Mouse (Mus musculus) cortical plate, adult 2 months (tissue): ENCODE data around the gene Foxn2. TPM values are rescaled to one million over a fixed set of nuclear protein-coding genes. Genes with fewer than 3 reads are reported as not detected.
"Not testable (repeated sequence)": the region's sequence is repeated elsewhere in the genome, so short reads cannot be mapped to it uniquely, and the experiment has no call there.

Experiments used
- H3K27ac ChIP-seq: fragments of 200-500 bp; 2 replicates; pipeline ENCODE4 v1.5.1; 2012; ENCODE audit warnings: low read length, control low read depth, inconsistent platforms; ENCODE audit not compliant: insufficient read depth
- H3K4me1 ChIP-seq: fragments of 200-500 bp; 2 replicates; pipeline ENCODE4 v1.6.1; 2011; ENCODE audit warnings: low read length; ENCODE audit not compliant: control insufficient read depth, insufficient read depth
- H3K4me3 ChIP-seq: fragments of 200-500 bp; 2 replicates; pipeline ENCODE4 v1.5.1; 2011; ENCODE audit warnings: mild to moderate bottlenecking, low read length, control low read depth; ENCODE audit not compliant: insufficient read depth
- CTCF ChIP-seq: fragments of 200-500 bp; IDR thresholded peaks from 2 replicates; pipeline ENCODE4 v1.5.1; 2011; ENCODE audit warnings: mild to moderate bottlenecking, control low read depth, low read length; ENCODE audit not compliant: insufficient read depth; ENCODE audit errors: extremely low read depth
- POLR2A ChIP-seq: fragments of 200-500 bp; IDR thresholded peaks from 2 replicates; pipeline ENCODE4 v1.6.1; 2011; ENCODE audit warnings: mild to moderate bottlenecking, low read length, control low read depth; ENCODE audit not compliant: insufficient read depth; ENCODE audit errors: extremely low read depth
- polyA plus RNA-seq: library from polyadenylated mRNA; depleted of rRNA; stranded (reverse); fragments of >200 nt; gene quantifications from 2 replicates; pipeline ENCODE4 v1.2.3, GENCODE M21; 2012

Foxn2 gene
- polyA plus RNA-seq, 1 experiment, result 8.2 TPM

GRCm38 (mm10) chr17:88441432-88442174 lies 1.1 kb downstream of the Foxn2 start:
- Histone ChIP-seq H3K4me1 (no peaks in the 10 kb centered on the region), H3K27ac (no peak overlapping the region; the same call in 1 of the 2 replicates), H3K4me3 (peak overlapping the region; percentile 58)
- TF ChIP-seq CTCF (no peak), POLR2A (no peak)

DNA sequence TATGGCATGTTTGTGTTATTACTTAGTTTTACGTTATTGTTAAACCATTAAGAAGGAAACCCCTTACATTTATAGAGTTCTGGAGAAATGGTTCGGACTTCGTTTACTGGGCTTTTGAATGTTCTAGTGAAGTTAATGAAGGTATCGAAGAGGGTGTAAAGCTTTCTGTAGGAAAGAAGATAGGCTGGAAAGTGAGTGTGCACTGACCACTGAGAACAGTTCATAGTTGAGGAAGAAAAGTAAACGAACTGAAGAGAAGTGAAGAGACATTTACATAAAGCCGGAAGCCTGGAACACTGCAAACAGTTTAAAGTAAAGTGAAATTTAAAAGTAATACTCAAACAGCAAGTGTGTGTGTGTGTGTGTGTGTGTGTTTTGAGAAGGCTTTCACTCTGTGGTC lies 2.1 kb downstream of the Foxn2 start:
- TF ChIP-seq CTCF (no peak), POLR2A (no peak)
- H3K4me3 ChIP-seq, result no peak overlapping the region; the same call in 1 of the 2 replicates
- no peaks in the 10 kb centered on the region for H3K4me1 ChIP-seq
- H3K27ac ChIP-seq, result no peak overlapping the region

DNA sequence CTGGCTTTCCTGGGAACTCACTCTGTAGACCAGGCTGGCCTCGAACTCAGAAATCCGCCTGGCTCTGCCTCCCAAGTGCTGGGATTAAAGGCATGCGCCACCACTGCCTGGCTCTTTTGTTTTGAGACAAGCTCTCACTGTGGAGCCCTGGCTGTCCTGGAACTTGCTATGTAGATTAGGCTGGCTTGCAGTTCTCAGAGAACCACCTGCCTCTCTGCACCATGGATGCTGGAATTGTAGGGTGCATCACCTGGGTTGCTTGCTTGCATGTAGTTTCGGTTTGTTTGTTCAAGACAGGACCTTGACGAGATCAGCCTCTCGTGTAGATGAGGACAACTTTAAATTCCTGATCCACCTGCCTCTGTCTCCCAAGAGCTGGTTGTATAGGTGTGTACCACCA lies 2.7 kb downstream of the Foxn2 start:
- no peak overlapping the region for H3K4me3 ChIP-seq
- no peaks in the 10 kb centered on the region for H3K4me1 ChIP-seq
- no peak overlapping the region for H3K27ac ChIP-seq
- TF ChIP-seq POLR2A (no peak), CTCF (no peak)

DNA sequence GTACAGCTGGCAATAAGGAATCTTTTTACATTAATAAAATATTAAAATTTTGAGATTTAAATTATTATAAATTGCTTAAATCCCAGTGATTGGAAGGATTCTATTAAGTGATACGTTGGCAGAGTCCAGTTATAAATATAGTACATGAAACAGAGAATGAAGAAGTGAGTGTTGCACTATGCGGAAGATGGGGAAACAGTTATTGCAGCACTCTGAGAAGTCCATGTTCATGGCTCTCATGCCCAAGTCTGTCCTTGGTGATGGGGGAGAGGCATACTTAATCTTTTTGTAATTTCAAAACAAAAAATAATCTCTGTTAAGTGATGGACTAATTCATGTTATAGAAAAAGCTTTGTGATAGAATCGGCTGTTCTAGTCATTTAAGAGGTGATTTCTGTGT lies 17.6 kb downstream of the Foxn2 start:
- Histone ChIP-seq H3K27ac (no peak overlapping the region), H3K4me1 (no peaks in the 10 kb centered on the region), H3K4me3 (no peak overlapping the region)
- TF ChIP-seq POLR2A (no peak), CTCF (no peak)

GRCm38 (mm10) chr17:88459516-88459915 lies 19.0 kb downstream of the Foxn2 start:
- no peak overlapping the region for H3K4me3 ChIP-seq
- no peak overlapping the region for H3K27ac ChIP-seq
- no peaks in the 10 kb centered on the region for H3K4me1 ChIP-seq
- TF ChIP-seq CTCF, result no peak
- no peak for TF ChIP-seq POLR2A

DNA sequence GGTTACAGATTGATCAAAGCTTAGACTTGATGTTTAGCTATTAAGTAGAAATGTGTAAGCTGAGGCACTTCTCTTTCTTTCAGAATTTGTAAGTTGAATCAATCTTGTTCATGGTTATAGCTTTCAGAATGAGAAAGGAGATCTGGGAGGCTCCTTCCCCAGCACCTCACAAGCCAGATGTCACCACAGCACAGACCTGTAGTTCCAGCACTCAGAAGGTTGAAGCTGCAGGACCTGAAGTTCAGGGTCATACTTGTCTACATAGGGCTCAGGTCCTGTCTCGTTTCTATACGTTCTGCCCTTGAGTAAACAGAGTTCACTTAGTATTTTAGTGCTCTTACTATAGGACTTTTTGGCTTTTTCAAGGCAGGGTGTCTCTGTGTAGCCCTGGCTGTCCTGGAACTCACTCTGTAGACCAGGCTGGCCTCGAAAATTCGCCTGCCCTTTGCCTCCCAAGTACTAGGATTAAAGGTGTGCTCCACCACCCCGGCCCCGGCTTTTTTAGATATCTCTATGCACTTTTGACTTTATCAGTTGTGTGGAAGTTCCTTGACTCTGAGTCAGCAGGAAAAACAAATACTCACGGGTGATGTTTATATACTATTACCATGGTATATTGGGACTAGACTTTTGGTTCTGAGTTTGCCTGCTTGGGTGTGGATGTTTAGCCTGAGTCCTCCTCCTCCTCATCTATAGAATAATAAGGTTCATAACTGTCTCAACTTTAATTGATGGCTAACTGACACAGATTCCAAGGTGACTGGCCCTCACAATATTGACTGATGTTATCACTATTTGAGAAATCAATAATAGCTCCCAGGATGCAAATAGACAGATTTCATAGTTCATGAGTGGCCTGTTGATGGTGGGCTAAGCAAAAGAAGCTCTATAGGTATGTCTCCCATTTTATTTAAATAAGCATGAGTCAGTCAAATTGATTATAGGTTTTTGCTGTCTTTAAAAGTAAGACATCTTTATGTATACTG lies 19.7 kb downstream of the Foxn2 start:
- Histone ChIP-seq H3K4me1 (no peaks in the 10 kb centered on the region), H3K27ac (no peak overlapping the region), H3K4me3 (no peak overlapping the region)
- TF ChIP-seq POLR2A (no peak), CTCF (no peak)

DNA sequence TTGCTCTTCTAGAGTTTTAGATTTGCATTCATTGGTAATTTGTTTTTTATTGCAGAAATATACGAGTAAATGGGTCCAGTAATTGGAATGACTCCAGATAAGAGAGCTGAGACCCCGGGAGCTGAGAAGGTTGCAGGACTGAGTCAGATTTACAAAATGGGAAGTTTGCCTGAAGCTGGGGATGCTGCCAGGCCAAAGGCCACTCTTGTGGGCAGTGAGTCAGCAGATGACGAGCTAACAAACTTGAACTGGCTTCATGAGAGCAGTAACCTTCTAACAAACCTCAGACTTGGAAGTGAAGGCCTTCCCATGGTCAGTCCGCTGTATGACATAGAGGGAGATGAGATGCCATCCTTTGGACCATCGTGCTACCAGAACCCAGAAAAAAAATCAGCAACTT lies 22.1 kb downstream of the Foxn2 start:
- Histone ChIP-seq H3K27ac (no peak overlapping the region), H3K4me3 (no peak overlapping the region), H3K4me1 (no peaks in the 10 kb centered on the region)
- TF ChIP-seq CTCF, result no peak
- no peak for TF ChIP-seq POLR2A

GRCm38 (mm10) chr17:88466591-88466990 lies 26.1 kb downstream of the Foxn2 start:
- Histone ChIP-seq H3K4me3 (no peak overlapping the region), H3K27ac (no peak overlapping the region), H3K4me1 (no peaks in the 10 kb centered on the region)
- TF ChIP-seq CTCF, result no peak
- TF ChIP-seq POLR2A, result no peak

DNA sequence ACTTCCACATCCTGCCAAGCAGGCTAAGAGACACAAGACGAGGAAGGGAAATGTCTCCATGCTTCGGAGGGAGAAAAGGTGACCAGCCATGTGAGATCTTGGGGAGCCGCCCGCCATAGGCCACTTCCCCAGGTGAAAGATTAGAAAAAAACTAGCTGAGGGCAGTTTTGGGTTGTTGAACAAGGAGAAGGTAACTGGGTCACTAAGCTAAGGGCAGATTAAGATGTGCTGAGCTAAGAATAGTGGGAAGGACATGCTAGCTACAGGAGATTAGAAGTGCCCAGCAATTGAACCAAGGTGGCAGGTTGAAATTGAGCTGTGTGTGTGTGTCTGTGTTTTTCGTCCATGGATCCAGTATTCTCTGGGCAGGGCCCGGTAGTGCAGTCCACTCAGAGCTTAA lies 27.2 kb downstream of the Foxn2 start:
- no peaks in the 10 kb centered on the region for H3K4me1 ChIP-seq
- H3K4me3 ChIP-seq, result no peak overlapping the region
- no peak for TF ChIP-seq POLR2A
- H3K27ac ChIP-seq, result no peak overlapping the region

- not testable (repeated sequence) for H3K4me3 ChIP-seq, H3K27ac ChIP-seq, H3K4me1 ChIP-seq
Measured at GRCm38 (mm10) chr17:88468655-88469398, 28.3 kb downstream of the Foxn2 start.
